Mouse (Mus musculus) cerebellum, adult 2 months (tissue): Measurements from ENCODE around the gene 4930524J08Rik. TPM values are rescaled to one million over a fixed set of nuclear protein-coding genes. Genes with fewer than 3 reads are reported as not detected.

ENCODE experiments used
- DNase-seq, 2 experiments: peaks; one replicate each; pipeline ENCODE4 v3.0.0; 2021
- H3K27ac ChIP-seq: fragments of 200-500 bp; 2 replicates; pipeline ENCODE4 v1.5.1; 2012; ENCODE audit warnings: low read length, control low read depth, inconsistent platforms; ENCODE audit not compliant: insufficient read depth
- H3K27me3 ChIP-seq: fragments of 200-500 bp; 2 replicates; pipeline ENCODE4 v1.6.1; 2012; ENCODE audit warnings: inconsistent platforms, mild to moderate bottlenecking, low read length, moderate library complexity; ENCODE audit not compliant: control insufficient read depth, insufficient read depth
- H3K4me1 ChIP-seq: fragments of 200-500 bp; 2 replicates; pipeline ENCODE4 v1.6.1; 2011; ENCODE audit warnings: low read length; ENCODE audit not compliant: control insufficient read depth, insufficient read depth
- H3K4me3 ChIP-seq: fragments of 200-500 bp; replicated peaks from 2 replicates; pipeline ENCODE3; 2011; ENCODE audit warnings: mild to moderate bottlenecking, low read depth, low read length, control low read depth; ENCODE audit not compliant: insufficient read depth
- CTCF ChIP-seq: fragments of 200-500 bp; IDR thresholded peaks from 2 replicates; pipeline ENCODE4 v1.5.1; 2011; ENCODE audit warnings: low read depth, mild to moderate bottlenecking, control low read depth, low read length, moderate library complexity, borderline replicate concordance; ENCODE audit not compliant: insufficient read depth
- POLR2A ChIP-seq: fragments of 200-500 bp; IDR thresholded peaks from 2 replicates; pipeline ENCODE4 v1.6.1; 2011; ENCODE audit warnings: low read length, control low read depth, borderline replicate concordance; ENCODE audit not compliant: insufficient read depth
- WGBS: fragments of 180-500 bp; shearing (Covaris S2); methylation state at CpG from one replicate; pipeline ENCODE4 v1.1.7; 2018; 5-methylcytosine and 5-hydroxymethylcytosine counted together
- polyA plus RNA-seq: library from polyadenylated mRNA; depleted of rRNA; stranded (reverse); fragments of >200 nt; gene quantifications from 2 replicates; pipeline ENCODE4 v1.2.3, GENCODE M21; 2012; rRNA removed

Gene 4930524J08Rik
- polyA plus RNA-seq, 1 experiment = 1.6 TPM

- no peak overlapping the region for H3K4me3 ChIP-seq
- WGBS = 91% methylated on average over 4 of the region's 4 CpGs
- TF ChIP-seq CTCF (no peak), POLR2A (no peak)
Measured at GRCm38 (mm10) chr5:100006324-100007039, 27.6 kb downstream of the 4930524J08Rik start.

DNA sequence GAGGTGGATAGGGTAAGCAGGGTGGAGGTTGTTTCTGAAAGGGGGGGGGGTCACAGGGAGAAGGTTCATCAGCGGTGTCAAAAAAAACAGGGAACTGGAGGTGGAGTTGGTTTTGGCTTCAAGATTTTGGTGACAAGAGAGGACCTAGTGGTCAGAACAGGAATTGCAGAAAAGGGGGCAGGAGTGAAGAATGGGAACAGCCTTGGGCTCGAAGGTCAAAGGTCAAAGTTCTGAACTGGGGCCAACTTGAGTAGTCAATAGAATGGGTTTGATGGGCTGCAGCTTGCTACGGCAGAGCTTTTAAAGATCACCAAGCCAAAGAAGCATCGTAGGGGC, 28.1 kb downstream of the 4930524J08Rik start:
- no peak for TF ChIP-seq POLR2A
- TF ChIP-seq CTCF = 0 out of 2 replicates have a peak, but pooled peaks have one; percentile 5
- 82% methylated on average over 4 of the region's 4 CpGs for WGBS
- Histone ChIP-seq H3K27me3 (no peaks in the 10 kb centered on the region), H3K4me3 (no peak overlapping the region), H3K4me1 (no peaks in the 10 kb centered on the region), H3K27ac (no peak overlapping the region)
- no peak for DNase-seq

More at GRCm38 (mm10) chr5:100006324-100007039, 27.6 kb downstream of the 4930524J08Rik start:
- DNase-seq = no peak
- H3K27me3 ChIP-seq = no peaks in the 10 kb centered on the region
- no peaks in the 10 kb centered on the region for H3K4me1 ChIP-seq
- no peak overlapping the region for H3K27ac ChIP-seq

- no peaks in the 10 kb centered on the region for H3K27me3 ChIP-seq
Measured at GRCm38 (mm10) chr5:100008485-100008884, 29.6 kb downstream of the 4930524J08Rik start.

GRCm38 (mm10) chr5:100012599-100012998, 33.7 kb downstream of the 4930524J08Rik start:
- whole genome bisulfite sequencing = 92% methylated on average over 9 of the region's 9 CpGs
- DNase-seq = no peak
- TF ChIP-seq CTCF (no peak), POLR2A (no peak)
- no peak overlapping the region for H3K4me3 ChIP-seq
- no peaks in the 10 kb centered on the region for H3K27me3 ChIP-seq
- H3K27ac ChIP-seq = no peak overlapping the region
- H3K4me1 ChIP-seq = no peaks in the 10 kb centered on the region

More at GRCm38 (mm10) chr5:100008485-100008884, 29.6 kb downstream of the 4930524J08Rik start:
- DNase-seq = no peak
- Histone ChIP-seq H3K4me1 (no peaks in the 10 kb centered on the region), H3K4me3 (no peak overlapping the region), H3K27ac (no peak overlapping the region)
- no peak for TF ChIP-seq CTCF
- TF ChIP-seq POLR2A = no peak
- 64% methylated on average over 3 of the region's 3 CpGs for WGBS

DNA sequence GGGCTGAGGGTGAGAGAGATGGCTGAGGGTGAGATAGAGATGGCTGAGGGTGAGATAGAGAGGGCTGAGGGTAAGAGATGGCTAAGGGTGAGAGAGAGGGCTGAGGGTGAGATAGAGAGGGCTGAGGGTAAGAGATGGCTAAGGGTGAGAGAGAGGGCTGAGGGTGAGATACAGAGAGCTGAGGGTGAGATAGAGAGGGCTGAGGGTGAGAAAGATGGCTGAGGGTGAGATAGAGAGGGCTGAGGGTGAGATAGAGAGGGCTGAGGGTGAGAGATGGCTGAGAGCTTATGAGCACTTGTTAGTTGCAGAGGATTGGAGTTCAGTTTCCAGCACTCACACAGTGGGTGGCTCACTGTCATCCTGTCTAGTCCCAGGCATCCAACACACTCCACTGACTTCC, 41.2 kb downstream of the 4930524J08Rik start:
- H3K27ac ChIP-seq = no peak overlapping the region
- H3K4me1 ChIP-seq = peaks cover 6% of the 10 kb centered on the region
- H3K27me3 ChIP-seq = no peaks in the 10 kb centered on the region
- H3K4me3 ChIP-seq = no peak overlapping the region
- no peak for DNase-seq
- no peak for TF ChIP-seq POLR2A

GRCm38 (mm10) chr5:100024403-100024802, 45.5 kb downstream of the 4930524J08Rik start:
- Histone ChIP-seq H3K4me1 (peaks cover 6% of the 10 kb centered on the region), H3K27me3 (no peaks in the 10 kb centered on the region; the same call in 1 of the 2 replicates), H3K4me3 (no peak overlapping the region), H3K27ac (peak overlapping the region; percentile 3; the same call in 1 of the 2 replicates)
- WGBS = 15% methylated on average over 5 of the region's 5 CpGs
- peak; percentile 55 to 64 for DNase-seq
- TF ChIP-seq POLR2A (no peak), CTCF (no peak)

DNA sequence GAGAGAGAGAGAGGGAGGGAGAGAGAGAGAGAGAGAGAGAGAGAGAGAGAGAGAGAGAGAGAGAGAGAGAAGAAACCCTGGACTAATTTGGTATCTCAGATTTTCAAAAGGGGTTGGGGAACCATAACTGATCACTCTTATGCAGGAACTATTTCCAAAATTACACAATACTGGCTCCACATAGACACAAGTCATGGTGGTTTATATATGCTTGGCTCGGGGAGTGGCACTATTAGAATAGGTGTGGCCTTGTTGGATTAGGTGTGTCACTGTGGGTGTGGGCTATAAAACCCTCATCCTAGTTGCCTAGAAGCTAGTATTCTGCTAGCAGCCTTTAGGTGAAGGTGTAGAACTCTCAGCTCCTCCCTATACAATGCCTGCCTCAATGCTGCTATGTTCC, 46.0 kb downstream of the 4930524J08Rik start:
- no peak for DNase-seq
- peaks cover 6% of the 10 kb centered on the region for H3K4me1 ChIP-seq
- H3K4me3 ChIP-seq = no peak overlapping the region
- TF ChIP-seq CTCF (no peak), POLR2A (no peak)
- H3K27ac ChIP-seq = no peak overlapping the region
- 87% methylated on average over 1 of the region's 1 CpGs for WGBS
- no peaks in the 10 kb centered on the region; the same call in 1 of the 2 replicates for H3K27me3 ChIP-seq

Other genes with a start within 250 kb of the 4930524J08Rik start
- gene Rasgef1b, start 250.0 kb upstream of the 4930524J08Rik start, polyA plus RNA-seq = 16.7 and 19.6 TPM in 2 replicates
- gene Vamp9, start 72.8 kb upstream of the 4930524J08Rik start, polyA plus RNA-seq = 0.84 TPM in 1 of 2 replicates, not detected in the other
- 114 and 127 TPM in 2 replicates for gene Hnrnpd, start 123 bp upstream of the 4930524J08Rik start, polyA plus RNA-seq
- 257 and 262 TPM in 2 replicates for gene Hnrnpdl, start 60.6 kb downstream of the 4930524J08Rik start, polyA plus RNA-seq
- 64.7 and 74.6 TPM in 2 replicates for gene Enoph1, start 60.9 kb downstream of the 4930524J08Rik start, polyA plus RNA-seq
- 30.1 and 32.9 TPM in 2 replicates for gene Tmem150c, start 180.7 kb downstream of the 4930524J08Rik start, polyA plus RNA-seq